Mouse (Mus musculus): ENCODE measurements around the gene Ltbp1. TPM values are rescaled to one million over a fixed set of nuclear protein-coding genes. Genes with fewer than 3 reads are reported as not detected.

The Ltbp1 gene
- polyA plus RNA-seq, 1 experiment from 2014 or later, result 2.1 TPM

DNA sequence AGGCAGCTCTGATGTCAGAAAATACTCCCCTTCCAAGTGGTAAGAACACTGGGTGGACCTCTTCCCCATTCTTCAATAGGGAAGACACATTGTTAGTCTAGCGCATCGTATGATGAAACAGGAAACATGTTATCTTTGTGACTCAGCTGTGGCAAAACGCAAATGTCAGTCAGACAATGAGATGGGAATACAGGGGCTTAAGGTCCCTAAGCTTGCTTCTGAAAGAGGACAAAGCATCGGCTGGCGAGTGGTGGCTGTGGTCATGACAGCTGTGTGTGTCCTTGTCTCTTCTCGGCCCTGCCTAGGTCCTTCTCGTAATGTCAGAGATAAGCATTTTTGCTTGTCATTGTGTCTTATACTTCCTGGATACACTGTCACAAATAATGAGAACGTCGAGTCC lies 194.3 kb downstream of the Ltbp1 start:
- Histone ChIP-seq H3K27ac (ENCODE audit: low read length) (no peak overlapping the region), H3K4me1 (ENCODE audit: control insufficient read depth, low read depth, low read length) (no peaks in the 10 kb centered on the region; the same call in 1 of the 2 replicates), H3K27me3 (ENCODE audit: control insufficient read depth, insufficient read depth, low read depth, low read length) (no peaks in the 10 kb centered on the region), H3K4me3 (ENCODE audit: low read depth, low read length) (no peak overlapping the region), H3K9me3 (replicated peaks; ENCODE audit: control insufficient read depth, low read length) (no peaks in the 10 kb centered on the region), H3K4me2 (ENCODE audit: low read depth, low read length) (peak overlapping the region; percentile 8; the same call in 1 of the 2 replicates), H3K9ac (ENCODE audit: low read depth, low read length) (no peak overlapping the region), H3K36me3 (ENCODE audit: control insufficient read depth, insufficient read depth) (no peaks in the 10 kb centered on the region)
- 10% methylated on average over 9 of the region's 9 CpGs for WGBS (ENCODE audit: insufficient replicate concordance)
- peak; percentile 43; the same call in 1 of the 2 replicates for ATAC-seq (ENCODE audit: low read depth)

DNA sequence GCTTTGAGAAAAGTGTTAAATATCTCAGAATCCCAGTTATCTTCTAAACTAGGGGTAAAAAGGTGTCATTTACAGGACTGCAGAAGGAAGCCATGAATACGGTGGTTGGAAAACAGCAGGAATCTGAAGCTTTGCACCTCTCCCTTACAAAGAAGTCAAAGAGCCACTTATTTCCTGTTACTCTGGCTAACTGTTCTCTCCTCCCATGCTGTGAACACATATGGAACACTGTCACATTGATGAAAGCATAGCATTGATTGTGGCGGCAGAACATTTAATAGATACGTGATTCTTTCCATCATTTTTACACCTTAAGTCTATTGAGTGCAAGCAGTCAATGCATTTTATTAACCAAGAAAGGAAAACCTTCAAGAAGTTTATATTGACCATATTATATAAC lies 196.9 kb downstream of the Ltbp1 start:
- 81% methylated on average over 3 of the region's 3 CpGs for WGBS (ENCODE audit: insufficient replicate concordance)
- H3K36me3 ChIP-seq (ENCODE audit: control insufficient read depth, insufficient read depth), result no peaks in the 10 kb centered on the region
- H3K4me3 ChIP-seq (ENCODE audit: low read depth, low read length), result no peak overlapping the region
- ATAC-seq (ENCODE audit: low read depth), result no peak
- H3K9me3 ChIP-seq (replicated peaks; ENCODE audit: control insufficient read depth, low read length), result no peaks in the 10 kb centered on the region
- no peak overlapping the region for H3K27ac ChIP-seq (ENCODE audit: low read length)
- no peak overlapping the region for H3K9ac ChIP-seq (ENCODE audit: low read depth, low read length)
- H3K27me3 ChIP-seq (ENCODE audit: control insufficient read depth, insufficient read depth, low read depth, low read length), result no peaks in the 10 kb centered on the region
- no peak overlapping the region for H3K4me2 ChIP-seq (ENCODE audit: low read depth, low read length)
- H3K4me1 ChIP-seq (ENCODE audit: control insufficient read depth, low read depth, low read length), result no peaks in the 10 kb centered on the region; the same call in 1 of the 2 replicates

GRCm38 (mm10) chr17:75204065-75204464 lies 198.7 kb downstream of the Ltbp1 start:
- no peak for ATAC-seq (ENCODE audit: low read depth)
- Histone ChIP-seq H3K27ac (ENCODE audit: low read length) (no peak overlapping the region), H3K9me3 (replicated peaks; ENCODE audit: control insufficient read depth, low read length) (no peaks in the 10 kb centered on the region), H3K4me2 (ENCODE audit: low read depth, low read length) (no peak overlapping the region), H3K36me3 (ENCODE audit: control insufficient read depth, insufficient read depth) (no peaks in the 10 kb centered on the region), H3K9ac (ENCODE audit: low read depth, low read length) (no peak overlapping the region), H3K27me3 (ENCODE audit: control insufficient read depth, insufficient read depth, low read depth, low read length) (no peaks in the 10 kb centered on the region), H3K4me1 (ENCODE audit: control insufficient read depth, low read depth, low read length) (no peaks in the 10 kb centered on the region; the same call in 1 of the 2 replicates), H3K4me3 (ENCODE audit: low read depth, low read length) (no peak overlapping the region)
- 73% methylated on average over 1 of the region's 1 CpGs for WGBS (ENCODE audit: insufficient replicate concordance)

- Histone ChIP-seq H3K27ac (ENCODE audit: low read length) (no peak overlapping the region), H3K4me2 (ENCODE audit: low read depth, low read length) (no peak overlapping the region), H3K36me3 (ENCODE audit: control insufficient read depth, insufficient read depth) (no peaks in the 10 kb centered on the region), H3K9me3 (replicated peaks; ENCODE audit: control insufficient read depth, low read length) (no peaks in the 10 kb centered on the region), H3K4me1 (ENCODE audit: control insufficient read depth, low read depth, low read length) (no peaks in the 10 kb centered on the region), H3K27me3 (ENCODE audit: control insufficient read depth, insufficient read depth, low read depth, low read length) (no peaks in the 10 kb centered on the region), H3K4me3 (ENCODE audit: low read depth, low read length) (no peak overlapping the region), H3K9ac (ENCODE audit: low read depth, low read length) (no peak overlapping the region)
- no peak for ATAC-seq (ENCODE audit: low read depth)
- WGBS (ENCODE audit: insufficient replicate concordance), result 68% methylated on average over 3 of the region's 3 CpGs
These were observed 200.9 kb downstream of the Ltbp1 start for GRCm38 (mm10) chr17:75206281-75206680.

DNA sequence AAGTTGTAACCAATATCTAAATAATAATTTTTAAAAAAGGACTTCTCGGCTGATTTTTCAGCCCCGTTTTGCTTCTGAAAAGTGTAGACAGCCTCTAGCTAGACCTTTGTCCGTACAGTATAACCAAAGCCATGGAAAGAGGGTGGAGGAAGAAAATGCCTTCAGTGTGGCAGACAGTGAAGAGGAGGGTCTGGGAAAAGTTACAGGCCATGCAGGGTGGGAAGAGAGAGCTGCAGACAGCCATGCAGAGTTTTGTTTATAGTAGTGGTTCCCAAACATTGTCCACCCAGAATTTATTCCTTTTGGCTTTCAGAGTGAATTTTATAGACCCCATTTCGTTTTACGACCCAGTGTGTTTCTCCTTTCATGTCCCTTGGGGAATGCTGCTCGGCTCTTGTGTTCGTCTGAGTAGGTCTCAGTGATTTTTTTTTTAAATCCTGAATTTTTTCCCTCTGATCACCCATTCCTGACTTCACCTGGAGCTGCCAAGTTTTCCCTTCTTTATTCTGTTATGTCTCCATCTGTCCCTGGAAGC lies 202.9 kb downstream of the Ltbp1 start:
- Histone ChIP-seq H3K9me3 (replicated peaks; ENCODE audit: control insufficient read depth, low read length) (no peaks in the 10 kb centered on the region), H3K4me2 (ENCODE audit: low read depth, low read length) (no peak overlapping the region), H3K4me1 (ENCODE audit: control insufficient read depth, low read depth, low read length) (no peaks in the 10 kb centered on the region), H3K27me3 (ENCODE audit: control insufficient read depth, insufficient read depth, low read depth, low read length) (no peaks in the 10 kb centered on the region), H3K9ac (ENCODE audit: low read depth, low read length) (no peak overlapping the region), H3K36me3 (ENCODE audit: control insufficient read depth, insufficient read depth) (no peaks in the 10 kb centered on the region), H3K4me3 (ENCODE audit: low read depth, low read length) (no peak overlapping the region), H3K27ac (ENCODE audit: low read length) (no peak overlapping the region)
- WGBS (ENCODE audit: insufficient replicate concordance), result 74% methylated on average over 7 of the region's 7 CpGs
- no peak for ATAC-seq (ENCODE audit: low read depth)

GRCm38 (mm10) chr17:75210526-75210925 lies 205.2 kb downstream of the Ltbp1 start:
- ATAC-seq (ENCODE audit: low read depth), result no peak

DNA sequence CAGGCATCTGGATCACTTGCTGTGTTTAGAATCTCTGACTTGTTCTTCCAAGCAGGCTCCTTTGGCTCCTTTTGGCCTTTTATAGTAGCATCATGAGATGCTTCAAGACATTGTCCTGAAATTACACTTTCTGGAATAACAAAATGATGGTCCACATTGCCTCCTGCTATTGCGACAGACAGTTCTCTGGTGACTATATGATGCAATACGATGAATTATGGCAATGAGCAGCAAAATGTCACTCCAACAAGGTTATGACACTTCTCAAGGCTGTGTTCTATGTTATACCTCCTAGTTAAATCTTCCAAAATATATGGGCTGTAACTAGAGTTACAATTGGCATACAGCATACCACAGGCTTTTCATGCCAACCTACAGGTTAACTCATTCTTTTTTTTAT lies 211.0 kb downstream of the Ltbp1 start:
- Histone ChIP-seq H3K27ac (ENCODE audit: low read length) (no peak overlapping the region), H3K9me3 (replicated peaks; ENCODE audit: control insufficient read depth, low read length) (no peaks in the 10 kb centered on the region), H3K36me3 (ENCODE audit: control insufficient read depth, insufficient read depth) (no peaks in the 10 kb centered on the region), H3K4me3 (ENCODE audit: low read depth, low read length) (no peak overlapping the region), H3K4me2 (ENCODE audit: low read depth, low read length) (no peak overlapping the region), H3K27me3 (ENCODE audit: control insufficient read depth, insufficient read depth, low read depth, low read length) (no peaks in the 10 kb centered on the region), H3K4me1 (ENCODE audit: control insufficient read depth, low read depth, low read length) (no peaks in the 10 kb centered on the region), H3K9ac (ENCODE audit: low read depth, low read length) (no peak overlapping the region)
- WGBS (ENCODE audit: insufficient replicate concordance), result 59% methylated on average over 2 of the region's 2 CpGs
- ATAC-seq (ENCODE audit: low read depth), result no peak

More at GRCm38 (mm10) chr17:75210526-75210925, 205.2 kb downstream of the Ltbp1 start:
- H3K36me3 ChIP-seq (ENCODE audit: control insufficient read depth, insufficient read depth), result no peaks in the 10 kb centered on the region
- no peak overlapping the region for H3K4me2 ChIP-seq (ENCODE audit: low read depth, low read length)
- no peak overlapping the region for H3K4me3 ChIP-seq (ENCODE audit: low read depth, low read length)
- no peaks in the 10 kb centered on the region for H3K4me1 ChIP-seq (ENCODE audit: control insufficient read depth, low read depth, low read length)
- WGBS (ENCODE audit: insufficient replicate concordance), result 76% methylated on average over 4 of the region's 4 CpGs
- H3K27me3 ChIP-seq (ENCODE audit: control insufficient read depth, insufficient read depth, low read depth, low read length), result no peaks in the 10 kb centered on the region
- no peak overlapping the region for H3K9ac ChIP-seq (ENCODE audit: low read depth, low read length)
- H3K9me3 ChIP-seq (replicated peaks; ENCODE audit: control insufficient read depth, low read length), result no peaks in the 10 kb centered on the region
- H3K27ac ChIP-seq (ENCODE audit: low read length), result no peak overlapping the region

- Histone ChIP-seq H3K4me1 (ENCODE audit: control insufficient read depth, low read depth, low read length) (no peaks in the 10 kb centered on the region), H3K9me3 (replicated peaks; ENCODE audit: control insufficient read depth, low read length) (no peaks in the 10 kb centered on the region), H3K4me3 (ENCODE audit: low read depth, low read length) (no peak overlapping the region), H3K36me3 (ENCODE audit: control insufficient read depth, insufficient read depth) (no peaks in the 10 kb centered on the region), H3K9ac (ENCODE audit: low read depth, low read length) (no peak overlapping the region), H3K4me2 (ENCODE audit: low read depth, low read length) (no peak overlapping the region), H3K27me3 (ENCODE audit: control insufficient read depth, insufficient read depth, low read depth, low read length) (no peaks in the 10 kb centered on the region), H3K27ac (ENCODE audit: low read length) (no peak overlapping the region)
- no peak for ATAC-seq (ENCODE audit: low read depth)
- WGBS (ENCODE audit: insufficient replicate concordance), result 69% methylated on average over 6 of the region's 6 CpGs
These were observed 213.3 kb downstream of the Ltbp1 start for GRCm38 (mm10) chr17:75218700-75219099.

- Histone ChIP-seq H3K4me3 (ENCODE audit: low read depth, low read length) (no peak overlapping the region), H3K36me3 (ENCODE audit: control insufficient read depth, insufficient read depth) (no peaks in the 10 kb centered on the region), H3K9me3 (replicated peaks; ENCODE audit: control insufficient read depth, low read length) (no peaks in the 10 kb centered on the region), H3K27me3 (ENCODE audit: control insufficient read depth, insufficient read depth, low read depth, low read length) (no peaks in the 10 kb centered on the region), H3K4me2 (ENCODE audit: low read depth, low read length) (no peak overlapping the region), H3K4me1 (ENCODE audit: control insufficient read depth, low read depth, low read length) (no peaks in the 10 kb centered on the region), H3K27ac (ENCODE audit: low read length) (no peak overlapping the region), H3K9ac (ENCODE audit: low read depth, low read length) (no peak overlapping the region)
- 67% methylated on average over 3 of the region's 3 CpGs for WGBS (ENCODE audit: insufficient replicate concordance)
- no peak for ATAC-seq (ENCODE audit: low read depth)
These were observed 223.0 kb downstream of the Ltbp1 start for GRCm38 (mm10) chr17:75228321-75228720.

Data from liver, embryonic 16.5 days (tissue).